Mouse (Mus musculus): ENCODE data around the gene Capn7. TPM values are rescaled to one million over a fixed set of nuclear protein-coding genes. Genes with fewer than 3 reads are reported as not detected.
A peak's percentile ranks its signal among the peaks of the same experiment; 100 is the strongest.

Gene Capn7
- polyA plus RNA-seq, 1 experiment from 2014 or later: 37.0 TPM

DNA sequence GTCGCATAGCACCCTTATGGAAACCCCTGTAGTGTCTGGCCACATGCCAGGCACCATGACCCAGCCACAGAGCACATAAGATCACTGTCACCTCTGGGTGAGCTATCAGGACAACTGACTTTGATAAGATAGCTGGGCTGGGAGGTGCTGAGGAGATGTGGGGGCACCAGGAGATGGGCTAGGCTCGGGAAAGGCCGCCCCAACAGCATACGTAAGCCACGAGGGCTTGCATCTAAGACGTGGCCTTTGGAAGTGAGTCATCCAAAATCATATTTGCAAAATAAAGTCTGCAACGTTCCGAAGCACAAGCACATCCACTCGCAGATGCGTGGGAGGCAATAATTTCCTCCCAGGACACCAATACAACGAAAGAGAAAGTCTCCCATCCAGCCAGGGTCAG lies 64.5 kb downstream of the Capn7 start:
- H3K27ac ChIP-seq (ENCODE audit: low read depth): no peak overlapping the region
- H3K4me1 ChIP-seq (replicated peaks; ENCODE audit: control insufficient read depth, insufficient read depth, low read length): peaks cover 27% of the 10 kb centered on the region
- no peaks in the 10 kb centered on the region for H3K27me3 ChIP-seq (replicated peaks; ENCODE audit: control insufficient read depth, insufficient read depth, low read length)
- no peaks in the 10 kb centered on the region for H3K36me3 ChIP-seq (ENCODE audit: control insufficient read depth, insufficient read depth, low read length)
- no peak overlapping the region for H3K4me3 ChIP-seq (ENCODE audit: low read depth, low read length)
- no peak for ATAC-seq (replicated peaks; ENCODE audit: low FRiP score, low TSS enrichment, low read depth)
- H3K4me2 ChIP-seq (ENCODE audit: low read length): no peak overlapping the region
- 62% methylated on average over 11 of the region's 11 CpGs for WGBS
- no peak for DNase-seq (ENCODE audit: low spot score)
- no peaks in the 10 kb centered on the region for H3K9me3 ChIP-seq (ENCODE audit: control insufficient read depth, low read length)
- no peak overlapping the region for H3K9ac ChIP-seq (ENCODE audit: low read length)

DNA sequence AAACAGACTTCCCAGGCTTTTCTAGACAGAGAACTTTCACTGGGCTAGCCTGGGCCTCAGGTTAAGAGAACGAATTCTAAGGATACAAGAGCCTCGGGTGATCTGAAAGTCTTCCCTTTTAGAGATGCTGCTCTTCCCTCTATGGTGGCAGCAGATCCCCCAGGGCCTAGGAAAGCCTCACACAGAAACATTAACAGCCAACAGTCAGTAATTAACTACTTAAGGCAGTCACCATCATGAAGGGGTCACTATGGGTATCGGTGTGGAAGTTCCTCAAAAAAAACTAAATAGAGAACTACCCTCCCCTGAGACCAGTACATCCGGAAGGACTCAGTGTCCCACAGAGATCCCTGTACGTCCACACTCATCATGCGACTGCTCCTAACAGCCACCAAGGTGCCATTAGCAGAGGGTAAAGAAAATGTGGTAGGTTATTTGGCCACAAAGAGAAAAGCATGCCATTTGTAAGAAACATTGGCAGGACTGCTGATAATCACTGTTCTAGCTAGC lies 65.5 kb downstream of the Capn7 start:
- DNase-seq (ENCODE audit: low spot score) (no peak), ATAC-seq (replicated peaks; ENCODE audit: low FRiP score, low TSS enrichment, low read depth) (no peak)
- Histone ChIP-seq H3K9ac (ENCODE audit: low read length) (no peak overlapping the region), H3K36me3 (ENCODE audit: control insufficient read depth, insufficient read depth, low read length) (no peaks in the 10 kb centered on the region), H3K4me3 (ENCODE audit: low read depth, low read length) (no peak overlapping the region), H3K4me2 (ENCODE audit: low read length) (no peak overlapping the region), H3K27me3 (replicated peaks; ENCODE audit: control insufficient read depth, insufficient read depth, low read length) (no peaks in the 10 kb centered on the region), H3K4me1 (replicated peaks; ENCODE audit: control insufficient read depth, insufficient read depth, low read length) (peaks cover 27% of the 10 kb centered on the region), H3K9me3 (ENCODE audit: control insufficient read depth, low read length) (no peaks in the 10 kb centered on the region), H3K27ac (ENCODE audit: low read depth) (no peak overlapping the region)
- 72% methylated on average over 6 of the region's 6 CpGs for WGBS

DNA sequence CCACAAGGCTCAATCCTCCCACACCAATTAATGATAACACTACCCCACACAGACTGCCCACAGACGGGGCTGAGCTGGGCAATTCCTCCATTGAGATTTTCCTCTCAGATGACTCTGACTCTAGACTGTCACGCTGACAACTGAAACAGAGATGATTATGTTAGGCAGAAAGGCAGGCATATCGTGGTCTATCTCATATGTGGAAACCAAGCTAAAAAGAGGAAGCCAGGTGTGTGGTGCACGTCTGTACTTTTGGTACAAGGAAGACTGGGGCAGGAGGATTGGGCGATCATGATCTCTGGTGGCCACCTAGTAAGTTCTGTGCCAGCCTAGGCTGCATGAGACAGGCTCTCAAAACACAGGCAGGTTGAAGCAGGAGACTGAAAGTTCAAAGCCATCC lies 66.3 kb downstream of the Capn7 start:
- 78% methylated on average over 5 of the region's 5 CpGs for WGBS
- Histone ChIP-seq H3K9me3 (ENCODE audit: control insufficient read depth, low read length) (no peaks in the 10 kb centered on the region), H3K4me1 (replicated peaks; ENCODE audit: control insufficient read depth, insufficient read depth, low read length) (peaks cover 27% of the 10 kb centered on the region), H3K27me3 (replicated peaks; ENCODE audit: control insufficient read depth, insufficient read depth, low read length) (no peaks in the 10 kb centered on the region), H3K27ac (ENCODE audit: low read depth) (no peak overlapping the region), H3K36me3 (ENCODE audit: control insufficient read depth, insufficient read depth, low read length) (no peaks in the 10 kb centered on the region), H3K9ac (ENCODE audit: low read length) (no peak overlapping the region), H3K4me3 (ENCODE audit: low read depth, low read length) (no peak overlapping the region), H3K4me2 (ENCODE audit: low read length) (no peak overlapping the region)
- DNase-seq (ENCODE audit: low spot score) (no peak), ATAC-seq (replicated peaks; ENCODE audit: low FRiP score, low TSS enrichment, low read depth) (no peak)

DNA sequence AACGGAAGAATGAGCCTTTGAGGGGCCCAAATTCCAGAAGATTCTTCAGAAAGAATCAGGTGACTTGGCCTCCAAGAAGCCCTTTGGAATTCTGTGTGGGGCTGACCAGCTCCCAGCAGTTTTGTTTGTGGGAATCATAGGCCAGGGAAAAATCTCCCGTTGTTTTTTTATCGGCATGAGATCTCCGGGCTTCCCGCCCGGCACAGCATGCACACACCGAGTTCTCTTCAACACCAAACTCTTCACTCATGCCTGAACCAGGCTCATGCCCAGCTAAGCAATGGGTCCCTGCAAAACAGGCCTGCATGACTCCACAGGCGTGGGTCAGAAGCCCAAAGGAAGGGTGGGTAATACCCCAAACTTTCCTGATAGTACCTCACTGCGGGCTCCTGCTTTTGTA lies 67.1 kb downstream of the Capn7 start:
- Histone ChIP-seq H3K9me3 (ENCODE audit: control insufficient read depth, low read length) (no peaks in the 10 kb centered on the region), H3K27ac (ENCODE audit: low read depth) (no peak overlapping the region), H3K4me1 (replicated peaks; ENCODE audit: control insufficient read depth, insufficient read depth, low read length) (peaks cover 33% of the 10 kb centered on the region), H3K4me2 (ENCODE audit: low read length) (no peak overlapping the region), H3K36me3 (ENCODE audit: control insufficient read depth, insufficient read depth, low read length) (no peaks in the 10 kb centered on the region), H3K4me3 (ENCODE audit: low read depth, low read length) (no peak overlapping the region), H3K27me3 (replicated peaks; ENCODE audit: control insufficient read depth, insufficient read depth, low read length) (no peaks in the 10 kb centered on the region), H3K9ac (ENCODE audit: low read length) (no peak overlapping the region)
- 65% methylated on average over 9 of the region's 9 CpGs for WGBS
- DNase-seq (ENCODE audit: low spot score): no peak
- ATAC-seq (replicated peaks; ENCODE audit: low FRiP score, low TSS enrichment, low read depth): no peak

DNA sequence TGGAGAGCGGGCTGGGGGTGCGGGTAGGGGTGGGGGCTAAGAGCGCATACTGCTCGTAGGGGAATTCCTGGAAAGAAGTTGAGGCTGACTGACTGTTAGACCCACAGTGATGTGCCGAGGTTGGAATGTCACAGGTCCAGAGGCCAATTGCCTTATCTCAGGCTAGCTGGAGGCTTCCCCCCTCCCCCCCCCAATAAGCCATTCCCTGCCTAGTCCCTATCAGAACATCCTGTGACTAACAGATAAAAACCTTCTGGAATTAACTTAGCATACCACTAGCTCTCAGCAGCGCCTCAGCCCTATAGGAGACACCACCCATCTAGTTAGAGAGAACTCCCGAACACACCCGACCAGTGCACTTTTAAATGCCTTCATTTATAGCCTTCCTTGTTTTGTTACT lies 67.6 kb downstream of the Capn7 start:
- Histone ChIP-seq H3K4me3 (ENCODE audit: low read depth, low read length) (no peak overlapping the region), H3K4me2 (ENCODE audit: low read length) (no peak overlapping the region), H3K9ac (ENCODE audit: low read length) (no peak overlapping the region), H3K36me3 (ENCODE audit: control insufficient read depth, insufficient read depth, low read length) (no peaks in the 10 kb centered on the region), H3K27ac (ENCODE audit: low read depth) (no peak overlapping the region), H3K27me3 (replicated peaks; ENCODE audit: control insufficient read depth, insufficient read depth, low read length) (no peaks in the 10 kb centered on the region), H3K9me3 (ENCODE audit: control insufficient read depth, low read length) (no peaks in the 10 kb centered on the region), H3K4me1 (replicated peaks; ENCODE audit: control insufficient read depth, insufficient read depth, low read length) (peaks cover 33% of the 10 kb centered on the region)
- 40% methylated on average over 8 of the region's 8 CpGs for WGBS
- DNase-seq (ENCODE audit: low spot score): no peak
- peak; percentile 48; the same call in 1 of the 2 replicates for ATAC-seq (replicated peaks; ENCODE audit: low FRiP score, low TSS enrichment, low read depth)

DNA sequence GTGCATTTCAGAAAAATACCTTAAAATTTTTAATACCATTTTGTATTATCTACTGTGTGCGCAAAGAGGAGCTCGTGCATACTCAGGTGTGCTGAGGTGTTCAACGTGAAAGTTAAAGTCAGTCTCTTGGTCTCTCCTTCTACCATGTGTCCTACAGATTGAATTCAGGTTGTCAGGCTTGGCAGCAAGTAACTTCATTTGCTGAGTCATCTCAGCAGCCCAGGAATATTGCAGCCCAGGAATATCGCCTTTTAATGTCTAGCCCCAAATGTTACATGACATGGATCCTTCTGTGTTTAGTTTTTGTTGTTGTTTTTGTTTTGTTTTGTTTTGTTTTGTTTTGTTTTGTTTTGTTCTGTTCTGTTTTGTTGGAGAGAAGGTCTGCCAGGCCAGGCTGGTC lies 68.2 kb downstream of the Capn7 start:
- WGBS: 87% methylated on average over 4 of the region's 4 CpGs
- ATAC-seq (replicated peaks; ENCODE audit: low FRiP score, low TSS enrichment, low read depth) (no peak), DNase-seq (ENCODE audit: low spot score) (no peak)
- Histone ChIP-seq H3K9ac (ENCODE audit: low read length) (no peak overlapping the region), H3K4me3 (ENCODE audit: low read depth, low read length) (no peak overlapping the region), H3K36me3 (ENCODE audit: control insufficient read depth, insufficient read depth, low read length) (no peaks in the 10 kb centered on the region), H3K27ac (ENCODE audit: low read depth) (no peak overlapping the region), H3K4me1 (replicated peaks; ENCODE audit: control insufficient read depth, insufficient read depth, low read length) (peaks cover 33% of the 10 kb centered on the region), H3K4me2 (ENCODE audit: low read length) (no peak overlapping the region), H3K27me3 (replicated peaks; ENCODE audit: control insufficient read depth, insufficient read depth, low read length) (no peaks in the 10 kb centered on the region), H3K9me3 (ENCODE audit: control insufficient read depth, low read length) (no peaks in the 10 kb centered on the region)

GRCm38 (mm10) chr14:31405652-31406051 lies 69.2 kb downstream of the Capn7 start:
- H3K4me3 ChIP-seq (ENCODE audit: low read depth, low read length): no peak overlapping the region
- H3K27me3 ChIP-seq (replicated peaks; ENCODE audit: control insufficient read depth, insufficient read depth, low read length): no peaks in the 10 kb centered on the region
- H3K27ac ChIP-seq (ENCODE audit: low read depth): no peak overlapping the region
- H3K36me3 ChIP-seq (ENCODE audit: control insufficient read depth, insufficient read depth, low read length): no peaks in the 10 kb centered on the region
- DNase-seq (ENCODE audit: low spot score) (no peak), ATAC-seq (replicated peaks; ENCODE audit: low FRiP score, low TSS enrichment, low read depth) (no peak)
- H3K4me1 ChIP-seq (replicated peaks; ENCODE audit: control insufficient read depth, insufficient read depth, low read length): peaks cover 30% of the 10 kb centered on the region
- WGBS: 90% methylated on average over 6 of the region's 6 CpGs
- H3K9ac ChIP-seq (ENCODE audit: low read length): no peak overlapping the region
- no peaks in the 10 kb centered on the region for H3K9me3 ChIP-seq (ENCODE audit: control insufficient read depth, low read length)
- no peak overlapping the region for H3K4me2 ChIP-seq (ENCODE audit: low read length)

DNA sequence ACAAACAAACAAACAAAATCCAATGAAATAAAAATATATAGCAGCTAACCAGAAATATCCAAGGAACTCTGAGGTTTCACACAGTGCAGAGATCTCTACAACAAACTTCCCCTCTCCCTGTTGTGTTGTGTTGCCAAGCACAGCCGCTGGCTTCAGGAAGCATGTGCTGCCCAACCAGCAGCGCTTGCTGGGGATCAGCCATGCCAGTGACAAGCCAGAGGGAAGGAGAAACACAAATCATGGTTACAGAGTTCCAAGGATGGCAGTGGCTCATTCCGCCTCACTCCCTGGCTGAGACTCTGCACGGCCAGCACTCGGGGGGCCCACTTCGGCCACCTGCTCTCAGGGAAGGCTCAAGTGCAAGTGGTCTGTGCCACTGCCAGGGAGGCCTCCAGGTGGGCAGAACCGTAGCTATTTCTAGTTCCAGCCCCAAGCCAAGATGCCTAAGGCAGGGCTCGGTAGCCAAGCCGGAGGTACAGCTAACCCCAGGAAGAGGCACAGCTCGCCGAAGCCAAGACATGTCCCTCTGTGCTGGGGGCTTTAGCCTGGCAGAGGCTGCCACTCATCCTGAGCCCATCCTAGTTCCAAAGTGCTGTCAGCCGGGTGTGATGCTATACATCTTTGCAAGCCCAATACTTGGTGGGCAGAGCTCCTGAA lies 69.8 kb downstream of the Capn7 start:
- Histone ChIP-seq H3K36me3 (ENCODE audit: control insufficient read depth, insufficient read depth, low read length) (no peaks in the 10 kb centered on the region), H3K4me2 (ENCODE audit: low read length) (no peak overlapping the region), H3K9me3 (ENCODE audit: control insufficient read depth, low read length) (no peaks in the 10 kb centered on the region), H3K27me3 (replicated peaks; ENCODE audit: control insufficient read depth, insufficient read depth, low read length) (no peaks in the 10 kb centered on the region), H3K9ac (ENCODE audit: low read length) (no peak overlapping the region), H3K4me1 (replicated peaks; ENCODE audit: control insufficient read depth, insufficient read depth, low read length) (peaks cover 26% of the 10 kb centered on the region), H3K4me3 (ENCODE audit: low read depth, low read length) (no peak overlapping the region), H3K27ac (ENCODE audit: low read depth) (no peak overlapping the region)
- ATAC-seq (replicated peaks; ENCODE audit: low FRiP score, low TSS enrichment, low read depth) (no peak), DNase-seq (ENCODE audit: low spot score) (no peak)
- 86% methylated on average over 12 of the region's 12 CpGs for WGBS

GRCm38 (mm10) chr14:31407208-31407607 lies 70.8 kb downstream of the Capn7 start:
- no peak overlapping the region for H3K4me3 ChIP-seq (ENCODE audit: low read depth, low read length)
- H3K27ac ChIP-seq (ENCODE audit: low read depth): no peak overlapping the region
- DNase-seq (ENCODE audit: low spot score): no peak
- no peak overlapping the region for H3K9ac ChIP-seq (ENCODE audit: low read length)
- H3K9me3 ChIP-seq (ENCODE audit: control insufficient read depth, low read length): no peaks in the 10 kb centered on the region
- H3K4me2 ChIP-seq (ENCODE audit: low read length): no peak overlapping the region
- H3K4me1 ChIP-seq (replicated peaks; ENCODE audit: control insufficient read depth, insufficient read depth, low read length): peaks cover 23% of the 10 kb centered on the region
- no peaks in the 10 kb centered on the region for H3K36me3 ChIP-seq (ENCODE audit: control insufficient read depth, insufficient read depth, low read length)
- ATAC-seq (replicated peaks; ENCODE audit: low FRiP score, low TSS enrichment, low read depth): no peak
- H3K27me3 ChIP-seq (replicated peaks; ENCODE audit: control insufficient read depth, insufficient read depth, low read length): no peaks in the 10 kb centered on the region
- 54% methylated on average over 15 of the region's 15 CpGs for WGBS

All from intestine, embryonic 14.5 days (tissue).